Mouse (Mus musculus): ENCODE results near the gene Tuba4a. TPM values are rescaled to one million over a fixed set of nuclear protein-coding genes. Genes with fewer than 3 reads are reported as not detected.

The Tuba4a gene
- polyA plus RNA-seq, 1 experiment from 2014 or later: 12.4 TPM

- H3K9ac ChIP-seq (ENCODE audit: low read depth, low read length): no peak overlapping the region
- no peak overlapping the region for H3K4me3 ChIP-seq (ENCODE audit: low read depth, low read length)
- H3K4me2 ChIP-seq (replicated peaks; ENCODE audit: low read depth, low read length): no peak overlapping the region
- ATAC-seq (ENCODE audit: low FRiP score) (no peak), DNase-seq (ENCODE audit: low spot score) (no peak)
- 81% methylated on average over 7 of the region's 7 CpGs for WGBS
- no peak overlapping the region for H3K27ac ChIP-seq (ENCODE audit: low read depth, low read length)
- no peaks in the 10 kb centered on the region for H3K9me3 ChIP-seq (ENCODE audit: control insufficient read depth, low read length)
- no peaks in the 10 kb centered on the region for H3K4me1 ChIP-seq (replicated peaks; ENCODE audit: control insufficient read depth, insufficient read depth, low read length)
- H3K27me3 ChIP-seq (ENCODE audit: control insufficient read depth, insufficient read depth, low read length): no peaks in the 10 kb centered on the region
- H3K36me3 ChIP-seq (ENCODE audit: control insufficient read depth, insufficient read depth, low read length): no peaks in the 10 kb centered on the region
Measured at GRCm38 (mm10) chr1:75230335-75230994, 10.8 kb upstream of the Tuba4a start.

DNA sequence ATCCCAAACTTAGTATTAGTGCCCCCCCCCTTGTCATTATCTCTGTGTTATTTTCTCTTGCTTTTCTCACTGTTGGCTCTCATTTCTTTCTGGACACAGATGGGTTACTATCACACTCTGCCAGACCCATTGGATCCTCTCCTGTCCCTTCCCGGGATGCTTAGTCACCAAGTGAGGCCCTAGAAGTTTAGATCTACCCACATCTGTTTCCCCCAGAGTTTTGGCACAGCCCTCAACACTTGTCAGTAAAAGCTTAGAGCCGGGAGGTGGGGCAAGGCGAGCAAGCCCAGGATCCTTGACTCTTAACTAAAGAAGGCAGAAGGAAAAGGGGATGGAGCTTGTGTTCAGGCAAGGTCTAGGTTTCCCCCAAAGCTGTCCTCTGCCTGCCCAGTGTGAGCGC, 9.5 kb upstream of the Tuba4a start:
- Histone ChIP-seq H3K9me3 (ENCODE audit: control insufficient read depth, low read length) (no peaks in the 10 kb centered on the region), H3K27ac (ENCODE audit: low read depth, low read length) (no peak overlapping the region), H3K36me3 (ENCODE audit: control insufficient read depth, insufficient read depth, low read length) (no peaks in the 10 kb centered on the region), H3K4me1 (replicated peaks; ENCODE audit: control insufficient read depth, insufficient read depth, low read length) (no peaks in the 10 kb centered on the region), H3K4me2 (replicated peaks; ENCODE audit: low read depth, low read length) (no peak overlapping the region), H3K9ac (ENCODE audit: low read depth, low read length) (no peak overlapping the region), H3K27me3 (ENCODE audit: control insufficient read depth, insufficient read depth, low read length) (no peaks in the 10 kb centered on the region), H3K4me3 (ENCODE audit: low read depth, low read length) (no peak overlapping the region)
- WGBS: 72% methylated on average over 4 of the region's 4 CpGs
- DNase-seq (ENCODE audit: low spot score) (no peak), ATAC-seq (ENCODE audit: low FRiP score) (no peak)

- H3K27me3 ChIP-seq (ENCODE audit: control insufficient read depth, insufficient read depth, low read length): no peaks in the 10 kb centered on the region
- 64% methylated on average over 1 of the region's 1 CpGs for WGBS
- no peak for ATAC-seq (ENCODE audit: low FRiP score)
- H3K4me1 ChIP-seq (replicated peaks; ENCODE audit: control insufficient read depth, insufficient read depth, low read length): no peaks in the 10 kb centered on the region
- H3K4me3 ChIP-seq (ENCODE audit: low read depth, low read length): no peak overlapping the region
- DNase-seq (ENCODE audit: low spot score): no peak
- H3K4me2 ChIP-seq (replicated peaks; ENCODE audit: low read depth, low read length): no peak overlapping the region
- H3K27ac ChIP-seq (ENCODE audit: low read depth, low read length): no peak overlapping the region
- no peaks in the 10 kb centered on the region for H3K36me3 ChIP-seq (ENCODE audit: control insufficient read depth, insufficient read depth, low read length)
- no peak overlapping the region for H3K9ac ChIP-seq (ENCODE audit: low read depth, low read length)
- H3K9me3 ChIP-seq (ENCODE audit: control insufficient read depth, low read length): no peaks in the 10 kb centered on the region
Measured at GRCm38 (mm10) chr1:75227653-75228052, 8.0 kb upstream of the Tuba4a start.

DNA sequence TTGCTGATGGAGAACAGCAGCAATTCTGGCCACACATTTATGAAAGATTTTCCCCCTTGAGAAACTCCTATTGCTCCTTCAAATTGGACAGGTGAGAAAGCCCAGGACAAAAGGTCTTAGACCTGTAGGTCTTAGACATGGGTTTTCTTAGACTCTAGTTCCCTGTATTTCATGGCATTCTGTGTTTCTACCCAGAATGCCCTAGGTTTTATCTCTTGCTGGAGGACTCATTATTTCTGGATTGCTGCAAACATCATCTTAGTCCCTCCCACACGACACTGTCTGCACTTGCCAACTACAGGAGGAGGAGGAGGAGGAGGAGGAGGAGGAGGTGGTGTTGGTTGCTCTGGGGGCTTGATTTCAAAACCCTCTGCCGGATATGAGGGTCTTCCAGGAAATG, 6.5 kb upstream of the Tuba4a start:
- no peak overlapping the region for H3K4me2 ChIP-seq (replicated peaks; ENCODE audit: low read depth, low read length)
- H3K9me3 ChIP-seq (ENCODE audit: control insufficient read depth, low read length): no peaks in the 10 kb centered on the region
- H3K4me3 ChIP-seq (ENCODE audit: low read depth, low read length): no peak overlapping the region
- no peak overlapping the region for H3K9ac ChIP-seq (ENCODE audit: low read depth, low read length)
- H3K36me3 ChIP-seq (ENCODE audit: control insufficient read depth, insufficient read depth, low read length): no peaks in the 10 kb centered on the region
- DNase-seq (ENCODE audit: low spot score) (no peak), ATAC-seq (ENCODE audit: low FRiP score) (no peak)
- H3K27me3 ChIP-seq (ENCODE audit: control insufficient read depth, insufficient read depth, low read length): no peaks in the 10 kb centered on the region; the same call in 1 of the 2 replicates
- no peaks in the 10 kb centered on the region for H3K4me1 ChIP-seq (replicated peaks; ENCODE audit: control insufficient read depth, insufficient read depth, low read length)
- WGBS: 66% methylated on average over 2 of the region's 2 CpGs
- no peak overlapping the region for H3K27ac ChIP-seq (ENCODE audit: low read depth, low read length)

DNA sequence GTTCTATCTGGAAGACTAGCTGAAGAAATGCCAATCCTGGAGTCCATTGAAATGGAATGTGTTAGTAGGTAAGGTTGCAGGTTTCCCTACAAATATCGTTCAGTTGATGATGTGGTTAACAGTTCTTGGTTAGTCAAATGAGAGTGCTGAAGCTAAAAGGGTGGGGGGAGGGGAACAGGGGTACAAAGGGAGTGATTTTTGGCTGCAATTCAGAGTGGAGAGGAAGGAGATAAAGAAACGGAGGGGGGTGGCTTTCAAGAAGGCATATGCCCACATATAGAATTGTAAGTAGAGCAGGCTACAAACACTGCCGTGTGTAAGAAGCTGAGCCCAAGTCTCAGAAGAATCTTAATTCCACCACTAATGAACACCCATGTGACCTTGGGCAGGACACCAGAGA, 5.8 kb upstream of the Tuba4a start:
- H3K27me3 ChIP-seq (ENCODE audit: control insufficient read depth, insufficient read depth, low read length): peaks cover 6% of the 10 kb centered on the region

GRCm38 (mm10) chr1:75223532-75223931, 3.9 kb upstream of the Tuba4a start:
- Histone ChIP-seq H3K9me3 (ENCODE audit: control insufficient read depth, low read length) (no peaks in the 10 kb centered on the region), H3K4me3 (ENCODE audit: low read depth, low read length) (no peak overlapping the region), H3K27ac (ENCODE audit: low read depth, low read length) (no peak overlapping the region), H3K27me3 (ENCODE audit: control insufficient read depth, insufficient read depth, low read length) (peaks cover 24% of the 10 kb centered on the region), H3K9ac (ENCODE audit: low read depth, low read length) (no peak overlapping the region), H3K4me2 (replicated peaks; ENCODE audit: low read depth, low read length) (no peak overlapping the region), H3K4me1 (replicated peaks; ENCODE audit: control insufficient read depth, insufficient read depth, low read length) (peaks cover 3% of the 10 kb centered on the region), H3K36me3 (ENCODE audit: control insufficient read depth, insufficient read depth, low read length) (no peaks in the 10 kb centered on the region)
- WGBS: 76% methylated on average over 6 of the region's 6 CpGs
- no peak for DNase-seq (ENCODE audit: low spot score)
- ATAC-seq (ENCODE audit: low FRiP score): no peak

More for the DNA sequence above, 5.8 kb upstream of the Tuba4a start:
- 76% methylated on average over 3 of the region's 3 CpGs for WGBS
- Histone ChIP-seq H3K4me1 (replicated peaks; ENCODE audit: control insufficient read depth, insufficient read depth, low read length) (no peaks in the 10 kb centered on the region), H3K27ac (ENCODE audit: low read depth, low read length) (no peak overlapping the region), H3K9ac (ENCODE audit: low read depth, low read length) (no peak overlapping the region), H3K9me3 (ENCODE audit: control insufficient read depth, low read length) (no peaks in the 10 kb centered on the region), H3K4me2 (replicated peaks; ENCODE audit: low read depth, low read length) (no peak overlapping the region), H3K36me3 (ENCODE audit: control insufficient read depth, insufficient read depth, low read length) (no peaks in the 10 kb centered on the region), H3K4me3 (ENCODE audit: low read depth, low read length) (no peak overlapping the region)
- DNase-seq (ENCODE audit: low spot score) (no peak), ATAC-seq (ENCODE audit: low FRiP score) (no peak)

DNA sequence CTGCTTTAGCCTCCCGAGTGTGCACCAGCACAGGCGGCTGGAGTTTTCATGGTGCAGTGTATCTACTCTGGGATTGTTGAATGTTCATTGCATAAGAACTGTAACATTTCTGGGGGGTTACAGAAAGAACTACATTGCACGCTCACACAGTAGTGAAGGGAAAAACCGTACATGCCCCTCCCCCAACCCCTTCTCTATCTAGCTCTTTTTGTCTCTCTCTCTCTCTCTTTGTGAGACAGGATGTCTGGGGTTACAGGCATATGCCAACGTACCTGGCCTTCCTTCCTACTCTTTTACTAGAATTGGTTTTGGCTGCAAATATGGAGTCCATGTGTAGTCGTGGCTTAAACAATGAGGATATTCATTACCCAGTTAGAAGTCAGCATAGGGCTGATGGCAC, 3.3 kb upstream of the Tuba4a start:
- DNase-seq (ENCODE audit: low spot score) (no peak), ATAC-seq (ENCODE audit: low FRiP score) (no peak)
- H3K9me3 ChIP-seq (ENCODE audit: control insufficient read depth, low read length): no peaks in the 10 kb centered on the region
- no peak overlapping the region for H3K9ac ChIP-seq (ENCODE audit: low read depth, low read length)
- no peaks in the 10 kb centered on the region for H3K36me3 ChIP-seq (ENCODE audit: control insufficient read depth, insufficient read depth, low read length)
- 84% methylated on average over 6 of the region's 6 CpGs for WGBS
- no peak overlapping the region for H3K4me2 ChIP-seq (replicated peaks; ENCODE audit: low read depth, low read length)
- no peak overlapping the region for H3K27ac ChIP-seq (ENCODE audit: low read depth, low read length)
- peaks cover 5% of the 10 kb centered on the region for H3K4me1 ChIP-seq (replicated peaks; ENCODE audit: control insufficient read depth, insufficient read depth, low read length)
- peaks cover 30% of the 10 kb centered on the region for H3K27me3 ChIP-seq (ENCODE audit: control insufficient read depth, insufficient read depth, low read length)
- H3K4me3 ChIP-seq (ENCODE audit: low read depth, low read length): no peak overlapping the region

- H3K9me3 ChIP-seq (ENCODE audit: control insufficient read depth, low read length): no peaks in the 10 kb centered on the region
- H3K4me3 ChIP-seq (ENCODE audit: low read depth, low read length): no peak overlapping the region
- 77% methylated on average over 3 of the region's 3 CpGs for WGBS
- peaks cover 43% of the 10 kb centered on the region for H3K27me3 ChIP-seq (ENCODE audit: control insufficient read depth, insufficient read depth, low read length)
- H3K27ac ChIP-seq (ENCODE audit: low read depth, low read length): no peak overlapping the region
- no peak for ATAC-seq (ENCODE audit: low FRiP score)
- H3K36me3 ChIP-seq (ENCODE audit: control insufficient read depth, insufficient read depth, low read length): no peaks in the 10 kb centered on the region
- no peak for DNase-seq (ENCODE audit: low spot score)
- no peak overlapping the region for H3K9ac ChIP-seq (ENCODE audit: low read depth, low read length)
- no peak overlapping the region for H3K4me2 ChIP-seq (replicated peaks; ENCODE audit: low read depth, low read length)
- H3K4me1 ChIP-seq (replicated peaks; ENCODE audit: control insufficient read depth, insufficient read depth, low read length): peaks cover 5% of the 10 kb centered on the region
Measured at GRCm38 (mm10) chr1:75221538-75221937, 1.9 kb upstream of the Tuba4a start.

DNA sequence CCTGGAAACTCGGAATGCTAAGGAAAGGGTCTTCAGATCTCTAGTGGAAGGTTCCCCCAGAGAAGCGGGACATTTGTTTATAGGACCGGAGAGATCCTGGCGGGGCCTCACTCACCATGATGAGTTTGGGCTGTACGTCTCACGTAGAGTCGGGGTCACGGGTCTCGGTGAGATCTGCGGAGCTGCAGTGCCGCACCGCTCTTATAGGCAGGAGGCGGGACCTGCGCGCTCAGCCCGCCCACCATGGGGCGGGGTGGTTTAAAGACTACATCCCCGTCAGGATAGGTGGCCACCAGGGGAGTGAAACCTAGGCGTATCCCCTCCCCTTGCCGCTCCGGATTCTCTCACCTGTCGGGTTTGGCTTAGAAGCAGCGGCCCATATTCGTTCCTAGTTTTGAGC, 587 bp downstream of the Tuba4a start:
- ATAC-seq (ENCODE audit: low FRiP score) (peak; percentile 79), DNase-seq (ENCODE audit: low spot score) (peak; percentile 79)
- Histone ChIP-seq H3K9ac (ENCODE audit: low read depth, low read length) (peak overlapping the region; percentile 42; the same call in 1 of the 2 replicates), H3K9me3 (ENCODE audit: control insufficient read depth, low read length) (no peaks in the 10 kb centered on the region), H3K36me3 (ENCODE audit: control insufficient read depth, insufficient read depth, low read length) (0 out of 2 replicates have a peak, but pooled peaks cover 2% of the 10 kb centered on the region), H3K27me3 (ENCODE audit: control insufficient read depth, insufficient read depth, low read length) (peaks cover 46% of the 10 kb centered on the region), H3K27ac (ENCODE audit: low read depth, low read length) (no peak overlapping the region), H3K4me2 (replicated peaks; ENCODE audit: low read depth, low read length) (peak overlapping the region; percentile 92), H3K4me3 (ENCODE audit: low read depth, low read length) (peak overlapping the region; percentile 46), H3K4me1 (replicated peaks; ENCODE audit: control insufficient read depth, insufficient read depth, low read length) (peaks cover 5% of the 10 kb centered on the region)
- under 1% methylated on average over 24 of the region's 24 CpGs for WGBS
